Mouse (Mus musculus) c-Kit-positive CD71-negative TER-119-negative erythroid progenitor cells, embryonic 14.5 days (primary cell): ENCODE results near the gene Abcb6.

Experiments
- DNase-seq: peaks from one replicate; pipeline ENCODE4 v3.0.0-alpha.2; 2013; ENCODE audit warnings: low read depth

The Abcb6 gene

DNA sequence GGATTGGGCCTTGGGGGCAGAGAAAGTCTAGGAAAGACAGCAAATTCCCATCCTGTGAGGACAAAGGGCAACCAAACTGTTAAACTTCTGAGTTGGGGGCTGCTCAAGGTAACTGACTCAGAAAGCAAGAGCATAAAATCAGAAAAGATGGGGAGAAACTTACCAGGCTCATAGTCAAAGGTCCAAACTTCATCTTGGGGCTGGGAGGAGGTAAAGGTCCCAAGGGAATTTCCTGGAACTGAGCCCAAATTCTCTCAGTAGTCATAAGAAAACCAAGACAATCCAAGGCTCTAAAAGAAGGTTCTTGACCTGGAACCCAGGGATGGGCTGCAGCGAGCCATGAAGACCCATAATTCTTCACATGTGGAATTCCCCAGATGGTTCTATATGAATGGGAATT is 21.0 kb upstream of the Abcb6 start:
- no peak for DNase-seq

DNA sequence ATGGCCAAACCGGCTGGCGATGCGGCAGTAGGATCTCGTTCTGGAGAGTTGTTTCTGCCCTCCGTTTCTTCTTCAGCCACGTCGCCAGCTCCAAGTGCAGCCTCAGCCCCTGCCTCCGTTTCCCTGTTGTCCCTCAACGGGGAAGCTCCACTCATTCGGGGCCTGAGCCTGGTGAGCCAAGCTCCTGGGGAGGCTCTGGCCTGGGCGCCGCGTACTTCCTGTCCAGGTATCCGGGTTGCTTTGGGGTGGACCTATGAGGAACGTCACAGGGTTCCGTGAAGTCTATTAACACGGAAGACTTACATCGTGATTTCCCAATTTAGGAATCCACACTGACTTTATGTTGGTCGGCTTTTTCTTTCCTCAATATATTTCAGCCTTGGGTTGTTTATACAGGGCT is 12.3 kb upstream of the Abcb6 start:
- no peak for DNase-seq

DNA sequence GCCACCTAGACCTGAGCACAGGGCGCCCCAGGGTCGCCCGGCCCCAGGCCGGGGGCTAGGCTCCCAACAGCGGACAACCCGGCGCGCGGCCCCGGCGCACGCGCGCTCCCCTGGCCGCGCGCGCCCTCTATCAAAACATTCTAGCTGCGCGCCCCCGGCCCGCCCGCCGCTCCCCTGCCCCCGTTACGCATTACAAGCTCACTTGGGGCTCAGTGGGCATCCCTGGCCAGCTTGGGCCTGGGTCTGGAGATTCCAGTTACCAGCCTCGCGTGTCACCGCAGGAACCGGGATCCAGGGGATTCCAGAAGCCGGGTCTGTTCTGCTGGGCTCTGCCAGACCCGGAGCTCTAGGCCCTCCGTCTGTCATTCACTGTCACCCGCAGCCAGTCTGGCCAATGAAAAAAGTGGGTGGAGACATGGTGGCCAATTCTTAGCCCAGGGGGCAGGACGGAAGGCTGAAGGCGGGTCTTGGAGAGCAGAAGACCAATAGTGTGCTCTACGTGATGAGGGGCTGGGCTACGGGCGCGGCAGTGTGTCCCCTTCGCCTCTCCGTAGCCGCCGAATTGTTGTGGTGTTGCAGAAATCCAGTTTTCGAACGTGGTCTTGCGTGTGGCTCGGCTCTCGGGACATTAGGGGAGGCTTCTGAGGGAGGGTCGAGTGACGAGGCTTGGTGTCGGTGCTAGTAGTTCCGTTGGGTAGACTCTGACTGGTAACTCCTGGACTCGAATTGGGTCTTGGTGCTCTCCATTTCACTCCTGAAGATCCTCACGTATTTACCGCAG is 11.6 kb upstream of the Abcb6 start, which contains the start of the genes Ankzf1 and Atg9a:
TSS of gene Ankzf1 (plus strand) at position 530 of the 781 bp plus-strand sequence.
TSS of gene Atg9a (minus strand) at position 575 of the 781 bp plus-strand sequence.
- peak; percentile 97 for DNase-seq

DNA sequence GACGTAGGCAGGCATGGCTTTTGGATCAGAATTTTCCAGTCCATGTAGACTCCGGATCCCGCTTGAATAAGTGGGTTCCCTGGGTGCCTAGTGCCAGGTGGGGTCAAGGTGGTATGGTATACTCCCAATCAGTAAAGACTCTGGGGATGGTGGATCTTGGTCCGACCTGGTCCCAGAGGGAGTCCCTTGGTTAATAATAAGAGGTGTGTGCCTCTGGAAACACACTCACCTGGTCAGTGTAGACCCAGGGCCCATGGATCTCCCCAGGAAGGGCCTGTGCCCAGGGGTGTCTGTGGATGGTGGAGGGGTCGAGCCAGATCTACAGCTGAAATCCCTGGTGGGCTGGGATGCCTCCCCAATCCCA is 11.0 kb upstream of the Abcb6 start:
- no peak for DNase-seq

DNA sequence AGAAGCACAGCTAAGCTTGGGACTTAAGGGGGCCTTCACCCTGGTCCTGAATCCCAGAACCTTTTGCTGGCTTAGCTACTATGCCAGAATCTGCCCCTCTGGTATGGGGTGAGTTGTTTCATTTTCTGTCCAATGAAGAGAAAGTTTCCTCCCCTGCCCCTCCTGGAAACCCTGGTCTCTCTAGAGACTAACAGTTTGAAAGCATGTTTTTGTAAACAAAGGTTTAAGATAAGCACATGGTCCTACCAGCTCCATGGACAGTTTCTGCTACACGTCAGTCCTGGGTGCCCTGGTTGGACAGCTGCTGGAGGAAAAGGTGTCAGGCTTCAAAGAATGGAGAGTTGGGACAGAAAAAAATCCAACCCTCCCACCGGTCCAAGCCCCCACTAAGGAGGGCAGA is 10.4 kb upstream of the Abcb6 start:
- DNase-seq = no peak

DNA sequence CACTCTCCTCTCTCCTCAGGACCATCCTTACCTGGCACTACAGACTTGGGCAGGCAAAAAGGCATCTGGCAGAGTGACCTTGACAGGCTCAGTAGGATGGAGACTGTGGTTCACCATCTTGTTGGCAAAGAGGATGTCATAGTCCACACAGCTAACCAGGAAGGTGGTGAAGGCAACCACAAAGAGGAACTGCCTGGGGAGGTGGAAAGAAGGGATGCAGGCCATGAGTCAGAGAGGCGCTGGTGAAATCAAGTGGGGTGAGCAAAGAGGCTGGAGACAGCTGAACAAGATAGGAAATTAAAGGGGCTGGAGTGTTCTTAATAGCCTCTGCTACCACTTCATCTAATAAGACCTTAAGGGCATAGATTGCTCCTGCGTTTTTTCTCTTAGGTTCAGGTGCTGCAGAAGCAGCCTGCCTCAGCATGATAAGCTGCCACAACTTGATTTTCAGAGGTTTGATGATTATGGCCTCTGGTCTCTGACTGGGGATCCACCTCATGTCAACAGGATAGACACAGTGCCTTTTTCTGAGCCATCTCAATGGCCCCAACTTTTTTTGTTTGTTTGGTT is 7.8 kb upstream of the Abcb6 start:
- DNase-seq = peak; percentile 70

DNA sequence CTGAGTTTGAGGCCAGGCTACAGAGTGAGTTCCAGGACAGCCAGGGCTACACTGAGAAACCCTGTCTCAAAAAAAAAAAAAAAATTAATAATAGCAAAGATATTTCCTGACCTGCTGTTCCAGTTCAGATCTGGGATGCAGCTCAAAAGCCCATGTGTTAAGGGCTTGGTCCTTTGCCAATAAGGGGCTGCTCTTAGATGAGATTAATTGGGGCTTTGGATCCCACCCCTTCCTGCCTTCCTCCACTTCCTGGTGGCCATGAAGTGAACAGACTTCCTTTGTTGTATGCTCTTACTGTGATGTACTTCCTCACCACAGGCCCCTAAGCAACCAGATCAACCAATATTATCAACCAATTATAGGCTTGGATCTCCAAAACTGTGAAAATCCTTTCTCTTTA is 6.9 kb upstream of the Abcb6 start:
- no peak for DNase-seq

DNA sequence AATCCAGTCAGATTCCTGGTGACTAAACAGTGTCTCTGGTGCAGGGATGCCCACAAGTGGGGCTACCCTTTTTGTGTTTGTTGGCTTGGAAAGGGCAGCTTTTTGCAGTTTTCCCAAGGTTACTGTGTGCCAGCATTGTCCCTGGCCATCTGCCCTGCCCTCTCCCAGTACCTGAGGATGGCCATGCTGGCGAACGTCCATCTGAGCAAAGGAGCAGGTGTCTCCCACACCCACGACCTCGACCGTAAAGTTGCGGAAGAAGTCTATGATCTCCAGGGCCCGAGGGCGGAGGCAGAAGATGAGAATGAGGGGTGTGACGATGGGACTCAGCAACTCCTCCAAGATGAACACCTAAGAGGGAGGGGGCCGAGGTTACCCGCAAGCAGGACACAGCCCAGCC is 5.3 kb upstream of the Abcb6 start:
- no peak for DNase-seq

DNA sequence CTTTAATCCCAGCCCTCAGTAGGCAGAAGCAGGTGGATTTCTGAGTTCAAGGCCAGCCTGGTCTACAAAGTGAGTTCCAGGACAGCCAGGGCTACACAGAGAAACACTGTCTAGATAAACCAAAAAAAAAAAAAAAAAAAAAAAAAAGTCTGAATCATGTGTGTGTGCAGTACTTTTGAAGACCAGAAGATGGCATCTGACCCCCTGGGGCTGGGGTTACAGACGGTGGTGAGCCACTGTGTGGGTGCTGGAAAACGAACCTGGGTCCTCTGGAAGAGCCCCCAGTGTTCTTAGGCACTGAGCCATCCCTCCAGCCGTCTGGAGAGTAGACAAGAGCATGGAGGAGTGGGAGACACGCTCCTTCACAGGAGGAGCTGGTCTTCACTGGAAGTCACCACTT is 2.0 kb upstream of the Abcb6 start:
- DNase-seq = no peak

DNA sequence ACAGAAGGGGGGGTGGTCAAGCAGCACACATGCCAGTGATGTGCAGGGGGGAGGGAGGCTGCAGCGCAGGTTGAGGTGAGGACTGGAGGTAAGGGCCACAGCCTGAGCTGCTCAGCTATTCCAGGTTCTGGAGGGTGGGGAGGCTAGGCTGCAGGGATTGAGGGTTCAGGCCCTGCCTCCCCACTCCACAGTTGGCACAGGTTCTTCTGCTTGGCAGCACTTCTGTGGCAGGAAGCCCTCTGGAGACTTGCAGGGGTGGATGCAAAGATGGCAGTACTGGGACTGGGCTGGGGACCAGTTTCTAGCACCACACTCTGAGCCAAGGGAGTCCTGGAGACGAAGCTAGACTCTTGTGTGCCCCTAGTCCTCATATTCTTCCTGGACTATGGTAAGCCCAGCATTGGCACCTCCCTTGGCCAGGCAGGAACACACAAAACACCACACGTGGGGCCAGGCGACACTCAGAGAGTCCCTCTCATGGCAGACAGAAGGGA is 1.2 kb upstream of the Abcb6 start:
- no peak for DNase-seq

DNA sequence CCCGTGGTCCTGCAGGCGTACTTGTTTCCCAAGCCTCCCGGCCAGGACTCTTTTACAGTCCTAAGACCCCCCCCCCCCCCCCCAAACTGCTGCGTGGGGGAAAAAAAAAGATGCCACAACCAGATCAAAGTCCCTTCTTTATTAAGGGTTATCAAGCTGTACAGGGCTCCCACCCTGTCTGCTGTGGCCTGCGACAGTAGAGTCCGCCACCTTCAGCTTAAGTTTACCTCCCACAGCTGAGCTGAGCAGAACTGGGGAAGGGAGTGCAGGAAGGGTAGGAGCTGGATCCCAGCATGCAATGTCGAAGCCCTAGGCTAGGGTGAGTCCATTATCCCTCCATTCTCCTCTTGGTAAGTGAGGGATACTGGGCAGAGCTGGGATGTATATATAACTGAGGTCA is 549 bp upstream of the Abcb6 start:
- no peak for DNase-seq

DNA sequence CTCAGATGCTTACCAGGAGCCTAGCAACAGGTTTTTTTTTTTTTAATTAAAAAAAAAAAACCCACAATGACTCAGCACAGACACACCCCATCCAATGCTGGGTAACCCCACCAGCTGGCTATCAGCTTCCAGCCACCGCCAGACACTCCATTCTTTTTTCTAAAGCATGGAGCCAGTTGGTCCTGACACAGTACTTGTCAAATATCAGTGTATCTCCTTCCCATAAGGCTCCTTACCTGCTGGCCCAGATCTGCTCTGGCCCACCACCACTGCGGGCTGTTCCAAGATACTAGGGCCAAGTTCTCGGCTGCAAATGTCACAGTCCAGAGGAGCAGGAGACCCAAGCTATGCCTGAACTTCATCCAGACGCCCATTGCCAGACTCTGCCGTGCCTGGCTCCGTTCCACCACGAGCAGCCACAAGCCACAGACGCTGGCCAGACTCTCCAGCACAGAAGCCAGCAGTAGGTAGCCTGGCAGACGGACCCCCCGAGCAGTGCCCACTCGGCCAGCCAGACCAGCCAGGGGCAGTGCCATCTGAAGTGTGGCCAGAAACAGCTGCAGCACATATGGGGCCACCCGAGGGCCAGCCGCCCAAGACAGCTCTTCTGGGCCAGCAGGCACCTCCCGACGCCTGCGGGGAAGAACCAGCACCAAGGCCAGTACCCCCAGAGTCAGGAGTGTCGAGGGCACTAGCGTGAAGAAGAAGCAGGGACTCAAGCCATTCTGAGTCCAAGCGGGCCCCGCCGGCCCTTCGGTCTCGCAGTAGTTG is 673 bp downstream of the Abcb6 start:
- DNase-seq = no peak

DNA sequence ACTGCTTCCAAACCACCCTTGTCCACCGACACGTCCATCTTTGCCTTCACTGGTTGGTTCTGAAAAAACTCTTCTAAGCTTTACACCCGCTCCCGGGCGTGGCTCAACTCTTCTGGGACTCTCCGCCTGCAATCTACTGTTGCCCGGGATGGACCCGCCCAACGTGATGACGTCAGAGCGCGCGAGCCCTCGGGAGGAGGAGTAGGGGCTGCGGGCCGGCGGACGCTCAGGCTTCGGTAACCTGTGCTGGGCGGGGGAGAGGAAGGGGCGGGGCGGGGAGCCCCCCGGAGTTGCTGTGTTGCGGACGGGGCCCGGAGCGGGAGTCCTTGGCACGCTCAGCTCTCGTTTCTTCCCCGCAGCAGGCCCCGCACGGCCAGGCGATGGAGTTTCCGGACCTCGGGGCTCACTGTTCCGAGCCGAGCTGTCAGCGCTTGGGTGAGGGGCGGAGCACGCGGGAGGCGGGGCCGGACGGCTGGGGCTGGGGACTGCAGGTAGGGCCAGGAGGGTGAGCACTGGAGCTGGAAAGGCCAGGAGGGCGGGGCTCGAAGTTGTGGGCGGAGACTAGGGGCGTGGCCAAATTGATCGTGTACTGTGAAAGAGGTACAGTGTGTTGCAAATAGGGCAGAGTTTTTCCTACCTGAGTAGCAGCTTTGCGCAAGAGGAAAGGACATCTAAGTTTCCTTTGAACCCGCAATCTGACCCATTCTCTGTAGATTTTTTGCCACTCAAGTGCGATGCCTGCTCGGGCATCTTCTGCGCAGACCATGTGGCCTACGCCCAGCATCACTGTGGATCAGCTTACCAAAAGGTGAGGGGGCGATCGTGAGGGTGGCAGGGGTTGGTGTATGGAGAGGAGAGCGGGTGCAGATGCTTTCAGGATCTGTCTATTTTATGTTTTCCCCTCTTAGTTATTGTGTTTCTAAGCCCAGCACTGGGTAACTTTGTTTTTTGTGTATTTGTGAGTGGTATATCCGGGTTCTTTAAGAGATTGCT is 11.4 kb downstream of the Abcb6 start, which contains the start of gene Zfand2b:
TSS of gene Zfand2b (plus strand) at position 175 of the 993 bp plus-strand sequence.
- peak; percentile 92 for DNase-seq

DNA sequence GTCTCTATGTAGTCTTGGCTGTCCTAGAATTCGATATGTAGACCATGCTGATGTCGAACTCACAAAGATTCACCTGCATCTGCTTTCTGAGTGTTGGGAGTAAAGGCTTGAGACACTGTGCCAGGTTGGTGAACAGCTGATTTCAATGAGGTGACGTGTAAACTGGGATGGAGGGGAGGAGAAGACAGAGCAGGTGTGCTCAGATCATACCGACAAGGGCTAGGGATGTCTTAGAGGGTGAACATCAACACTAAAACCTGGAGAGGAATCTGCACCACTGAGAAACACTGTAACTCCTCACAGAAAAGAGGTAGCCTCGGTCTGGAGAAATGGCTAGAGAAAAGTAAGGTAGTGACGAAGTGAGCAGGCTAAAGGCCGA is 12.1 kb downstream of the Abcb6 start:
- DNase-seq = no peak

DNA sequence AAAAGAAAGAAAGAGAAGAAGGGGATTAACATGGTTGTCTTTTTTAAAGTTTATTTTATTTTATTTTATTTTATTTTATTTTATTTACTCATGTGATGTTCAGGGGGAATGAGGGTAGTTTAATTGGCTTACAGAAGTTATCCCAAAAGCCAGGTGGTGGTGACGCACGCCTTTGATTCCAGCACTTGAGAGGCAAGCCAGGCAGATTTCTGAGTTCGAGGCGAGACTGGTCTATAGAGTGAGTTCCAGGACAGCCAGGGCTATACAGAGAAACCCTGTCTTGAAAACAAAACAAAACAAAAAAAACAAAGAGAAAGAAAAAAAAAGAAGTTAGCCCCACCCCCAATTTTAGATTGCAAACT is 20.0 kb downstream of the Abcb6 start:
- no peak for DNase-seq

DNA sequence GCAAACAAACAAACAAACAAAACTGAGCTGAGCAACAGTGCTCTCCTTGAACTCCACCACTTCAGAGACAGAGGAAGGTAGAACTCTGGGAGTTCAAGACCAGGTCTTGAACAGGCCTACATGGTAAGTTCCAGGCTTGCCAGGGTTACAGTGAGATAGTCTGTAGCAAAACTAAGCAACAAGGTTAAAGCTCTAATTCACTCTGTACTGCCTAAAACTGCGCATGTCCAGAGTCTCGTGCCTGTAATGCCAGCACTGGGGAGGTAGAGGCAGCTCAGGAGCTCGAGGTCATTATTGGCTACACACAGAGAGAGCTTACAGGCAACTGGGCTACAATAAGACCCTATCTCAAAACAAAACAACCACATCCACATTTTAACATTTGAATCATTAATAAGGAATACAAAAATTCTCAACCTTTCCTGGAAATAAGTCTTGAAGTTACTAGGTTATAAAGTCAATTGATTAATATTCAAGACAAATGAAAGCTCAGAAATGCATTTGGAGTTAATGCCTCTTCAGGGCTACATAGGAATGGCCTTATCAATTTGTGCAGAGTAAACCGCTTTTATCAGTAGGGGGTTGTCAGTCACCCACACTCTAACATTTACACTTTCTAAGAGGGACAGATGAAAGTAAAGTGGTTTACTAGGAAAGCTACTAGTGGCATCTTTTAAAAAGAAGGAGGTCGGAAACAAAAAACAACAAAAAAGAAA is 20.5 kb downstream of the Abcb6 start:
- no peak for DNase-seq

DNA sequence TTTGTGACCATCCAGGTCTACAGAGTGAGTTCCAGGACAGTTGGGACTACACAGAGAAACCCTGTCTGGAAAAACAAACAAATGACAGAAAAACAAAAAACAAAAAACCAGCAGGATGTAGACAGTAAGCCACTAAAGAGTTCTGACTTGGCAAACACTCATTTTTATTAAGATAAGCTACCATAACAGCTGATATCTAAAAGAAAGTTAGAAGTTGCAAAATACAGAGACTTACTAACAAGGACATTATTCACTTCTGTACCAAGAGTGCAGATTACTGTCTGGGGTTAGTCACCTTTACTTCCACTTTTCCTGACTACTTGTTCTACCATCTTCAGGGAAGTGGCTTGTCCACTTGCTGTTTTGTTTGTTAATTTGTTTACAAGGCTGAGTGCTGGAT is 21.2 kb downstream of the Abcb6 start:
- no peak for DNase-seq

DNA sequence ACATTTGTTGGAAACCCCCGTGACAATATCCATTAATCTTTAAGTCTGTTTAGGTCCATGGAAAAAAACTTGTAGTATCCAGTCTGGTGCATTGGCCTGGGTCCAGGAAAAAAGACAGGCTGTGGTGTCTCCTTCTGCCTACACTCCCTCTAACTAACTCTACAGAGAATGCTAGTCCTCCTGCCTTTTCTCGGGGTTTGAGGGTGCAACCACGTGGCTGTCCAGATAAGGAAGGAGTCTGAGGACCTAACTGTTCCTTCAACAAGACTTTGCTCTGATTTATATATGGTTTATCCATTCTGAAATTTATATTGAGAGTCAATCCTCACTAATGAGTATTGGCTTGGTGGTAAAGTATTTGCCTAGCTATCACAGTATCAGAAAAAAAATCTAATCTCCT is 24.4 kb downstream of the Abcb6 start:
- DNase-seq = no peak

DNA sequence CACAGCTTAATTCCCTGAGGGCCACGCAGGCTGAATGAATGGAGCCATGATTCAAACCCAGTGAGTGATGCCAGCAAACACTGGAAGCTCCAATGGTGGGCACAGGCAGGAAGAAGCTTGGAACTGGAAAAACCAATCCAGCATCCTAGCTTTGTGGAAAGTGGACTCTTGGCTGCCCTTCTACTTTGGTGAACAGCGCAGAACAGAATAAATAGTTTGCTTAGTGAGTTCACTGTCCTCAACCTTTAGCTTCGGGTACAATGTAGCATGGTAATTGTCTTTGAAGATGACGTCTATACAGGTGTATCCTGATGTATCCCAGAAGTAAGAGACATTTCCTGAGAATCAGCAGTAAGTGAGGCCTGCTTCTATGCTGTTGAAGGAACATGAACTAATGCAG is 31.5 kb downstream of the Abcb6 start:
- DNase-seq = no peak

DNA sequence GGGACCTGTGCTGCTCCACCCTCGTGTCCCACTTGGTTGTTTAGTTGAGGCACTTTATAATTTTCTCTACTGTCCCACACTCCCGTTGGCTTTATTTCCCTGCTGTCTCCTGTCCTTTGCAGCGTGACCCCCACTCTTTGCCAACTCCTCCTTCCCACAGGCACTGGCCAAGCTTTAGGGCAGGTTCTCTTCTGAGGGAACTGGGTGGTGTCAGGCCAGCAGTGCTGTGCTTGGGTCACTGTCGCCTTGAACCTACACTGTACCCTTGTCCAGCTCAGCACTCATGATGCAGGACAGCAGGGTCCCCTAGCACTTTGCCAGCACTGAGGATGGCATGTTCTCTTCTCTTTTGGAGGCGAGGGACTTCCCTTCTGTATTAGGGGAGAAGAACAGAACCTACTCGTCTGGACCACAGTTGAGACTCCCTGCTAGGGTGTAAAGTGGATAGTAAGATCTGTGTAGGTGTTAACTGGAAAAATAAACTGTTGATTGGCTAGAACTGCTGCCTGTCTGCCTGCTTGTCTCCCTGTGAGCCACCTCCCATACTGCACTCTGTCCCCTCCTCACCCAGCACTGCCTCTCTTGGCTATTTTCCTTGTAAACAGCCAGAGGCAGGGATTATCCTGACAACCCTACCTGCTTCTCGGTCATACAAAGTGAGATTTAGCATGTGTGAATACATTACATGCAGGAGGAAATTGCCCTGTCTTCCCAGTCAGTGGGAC is 32.6 kb downstream of the Abcb6 start:
- no peak for DNase-seq
